8 mouse cellular contexts compared by ENCODE assay signal in genomic region chrX:8175169-8175503, GRCm38 (mm10). TPM values are rescaled to one million over a fixed set of nuclear protein-coding genes. Genes with fewer than 3 reads are reported as not detected.
DNase-seq lines count a peak whose midpoint lies in the region; ATAC-seq and TF ChIP-seq lines count a peak whose summit lies in the region.

No protein-coding gene starts in this region.

- dilution Hi-C loops in CH12.LX (cut with MboI; ENCODE audit: extremely low pct_ligation_motif_present, extremely low pct_unique_long_range_greater_than_20kb, low sequenced_read_pairs) = no loop called here

- no peak; the same call in 1 of the 2 replicates for ATAC-seq in heart, embryonic 11.5 days (replicated peaks; ENCODE audit: insufficient number of reproducible peaks, low FRiP score, low TSS enrichment)
- ATAC-seq in forebrain, embryonic 15.5 days (replicated peaks) = no peak
- ATAC-seq in liver, embryonic 16.5 days (ENCODE audit: low read depth) = no peak
- ATAC-seq in megakaryocyte-erythroid progenitor cell, adult 5-6 weeks (replicated peaks; ENCODE audit: low FRiP score, low TSS enrichment, poor library complexity, severe bottlenecking) = no peak

- DNase-seq in heart, postnatal 25 days (ENCODE audit: low spot score) = no peak
- DNase-seq in CH12.LX (ENCODE audit: extremely low read depth) = no peak
- DNase-seq in right cerebral cortex, postnatal 14 days = no peak
- no peak for DNase-seq in layer of hippocampus, adult 9-11 months

- H3K27ac ChIP-seq in heart, embryonic 11.5 days (ENCODE audit: low read depth, low read length) = no peak overlapping the region
- no peak overlapping the region for H3K27ac ChIP-seq in CH12.LX (ENCODE audit: insufficient read depth, low read depth)
- H3K27ac ChIP-seq in forebrain, embryonic 15.5 days (replicated peaks) = no peak overlapping the region
- peak overlapping the region; percentile 92 for H3K27ac ChIP-seq in liver, embryonic 16.5 days (ENCODE audit: low read length)

- no peak for TF ChIP-seq CTCF in CH12.LX (conservative IDR thresholded peaks at IDR 0.05 in 1 of 2, IDR thresholded peaks at IDR 0.05 in 1 of 2; ENCODE audit: low read depth in 2 of 2, low read length in 2 of 2)

- no peak for TF ChIP-seq EP300 in CH12.LX (IDR thresholded peaks at IDR 0.05; ENCODE audit: low read length)

- whole genome bisulfite sequencing in heart, embryonic 11.5 days (ENCODE audit: insufficient replicate concordance) = 21% methylated on average over 4 of the region's 4 CpGs
- 17% methylated on average over 4 of the region's 4 CpGs for WGBS in forebrain, embryonic 15.5 days
- whole genome bisulfite sequencing in liver, embryonic 16.5 days (ENCODE audit: insufficient replicate concordance) = 17% methylated on average over 4 of the region's 4 CpGs

- in situ Hi-C loops in CH12.LX (cut with MboI; ENCODE audit: low pct_ligation_motif_present, low pct_unique_long_range_greater_than_20kb, low sequenced_read_pairs) = no loop called here

- H3K27me3 ChIP-seq in heart, embryonic 11.5 days (ENCODE audit: control insufficient read depth, insufficient read depth, low read length) = no peaks in the 10 kb centered on the region
- no peaks in the 10 kb centered on the region for H3K27me3 ChIP-seq in CH12.LX (replicated peaks)
- no peaks in the 10 kb centered on the region for H3K27me3 ChIP-seq in forebrain, embryonic 15.5 days
- no peaks in the 10 kb centered on the region for H3K27me3 ChIP-seq in liver, embryonic 16.5 days (ENCODE audit: control insufficient read depth, insufficient read depth, low read depth, low read length)

- no peaks in the 10 kb centered on the region for H3K9me3 ChIP-seq in heart, embryonic 11.5 days (replicated peaks; ENCODE audit: control insufficient read depth, low read length)
- H3K9me3 ChIP-seq in CH12.LX (replicated peaks; ENCODE audit: low read length) = no peaks in the 10 kb centered on the region
- H3K9me3 ChIP-seq in forebrain, embryonic 15.5 days = no peaks in the 10 kb centered on the region
- no peaks in the 10 kb centered on the region for H3K9me3 ChIP-seq in liver, embryonic 16.5 days (replicated peaks; ENCODE audit: control insufficient read depth, low read length)

- TF ChIP-seq RAD21 in CH12.LX (IDR thresholded peaks at IDR 0.05; ENCODE audit: low read depth, low read length) = no peak

- no peaks in the 10 kb centered on the region for H3K4me1 ChIP-seq in heart, embryonic 11.5 days (ENCODE audit: control insufficient read depth, insufficient read depth, low read length)
- peaks cover 0 to 7% of the 10 kb centered on the region in 2 experiments; a peak in 1 of 4 replicates for H3K4me1 ChIP-seq in CH12.LX (ENCODE audit: control insufficient read depth in 1 of 2, insufficient read depth in 2 of 2)
- H3K4me1 ChIP-seq in forebrain, embryonic 15.5 days = peaks cover 7% of the 10 kb centered on the region
- H3K4me1 ChIP-seq in liver, embryonic 16.5 days (ENCODE audit: control insufficient read depth, low read depth, low read length) = peaks cover 3% of the 10 kb centered on the region

- H3K4me2 ChIP-seq in heart, embryonic 11.5 days = peak overlapping the region; percentile 61
- peak overlapping the region; percentile 67 for H3K4me2 ChIP-seq in CH12.LX (ENCODE audit: insufficient read depth, low read depth, poor library complexity, severe bottlenecking)
- peak overlapping the region; percentile 51 for H3K4me2 ChIP-seq in forebrain, embryonic 15.5 days (replicated peaks)
- H3K4me2 ChIP-seq in liver, embryonic 16.5 days (ENCODE audit: low read depth, low read length) = peak overlapping the region; percentile 72

- TF ChIP-seq POLR2A in CH12.LX (IDR thresholded peaks at IDR 0.05; ENCODE audit: low read depth, low read length) = no peak

- intact Hi-C loops in heart, postnatal 25 days (cut with DNase I) = no loop called here

- no peaks in the 10 kb centered on the region for H3K36me3 ChIP-seq in heart, embryonic 11.5 days (ENCODE audit: control insufficient read depth, insufficient read depth, low read length)
- peaks cover 11 to 28% of the 10 kb centered on the region in 2 experiments for H3K36me3 ChIP-seq in CH12.LX (replicated peaks in 1 of 2; ENCODE audit: control insufficient read depth in 1 of 2, insufficient read depth in 1 of 2, low read length in 1 of 2)
- H3K36me3 ChIP-seq in forebrain, embryonic 15.5 days = no peaks in the 10 kb centered on the region
- no peaks in the 10 kb centered on the region for H3K36me3 ChIP-seq in liver, embryonic 16.5 days (ENCODE audit: control insufficient read depth, insufficient read depth)

- no peaks in the 10 kb centered on the region for H3K79me2 ChIP-seq in CH12.LX (replicated peaks; ENCODE audit: control insufficient read depth, extremely low read depth, insufficient read depth, poor library complexity, severe bottlenecking)

- H3K4me3 ChIP-seq in heart, embryonic 11.5 days (ENCODE audit: low read depth, low read length) = peak overlapping the region; percentile 61
- H3K4me3 ChIP-seq in CH12.LX (replicated peaks in 1 of 3; ENCODE audit: low read depth in 2 of 3, low read length in 2 of 3, poor library complexity in 1 of 3) = peak overlapping the region; percentile 62 to 91 (median 63)
- peak overlapping the region; percentile 70 for H3K4me3 ChIP-seq in forebrain, embryonic 15.5 days
- peak overlapping the region; percentile 76 for H3K4me3 ChIP-seq in liver, embryonic 16.5 days (ENCODE audit: low read depth, low read length)

- peak overlapping the region; percentile 69 for H3K9ac ChIP-seq in heart, embryonic 11.5 days (ENCODE audit: low read depth, low read length)
- peak overlapping the region; percentile 51 for H3K9ac ChIP-seq in CH12.LX (ENCODE audit: insufficient read depth, low read depth)
- peak overlapping the region; percentile 65 for H3K9ac ChIP-seq in forebrain, embryonic 15.5 days (replicated peaks)
- peak overlapping the region; percentile 74 for H3K9ac ChIP-seq in liver, embryonic 16.5 days (ENCODE audit: low read depth, low read length)

TF ChIP-seq in CH12.LX, 34 proteins besides CTCF, POLR2A, EP300 and RAD21 (continues in another document):
- no peak for TF ChIP-seq ZNF384 (IDR thresholded peaks at IDR 0.05; ENCODE audit: low read depth, low read length)

RNA-seq across cellular contexts. Expression of gene Tbc1d25, which starts 0.8 kb away (rescaled TPM):
- 10.4 and 12.1 TPM in 2 replicates for polyA plus RNA-seq in heart, embryonic 11.5 days (2014; fragmentation: Nextera tagmentation; extraction: Ambion mirVana)
- total RNA-seq in heart, postnatal 25 days (2021) = 1 to 10 TPM; 4.2 to 4.3 TPM
- total RNA-seq in CH12.LX (2012; rRNA removed) = 6.0 and 6.3 TPM in 2 replicates
- 2.3 and 2.4 TPM in 2 replicates for total RNA-seq in CH12.LX (2014; rRNA removed)
- 10.2 and 10.4 TPM in 2 replicates for polyA plus RNA-seq in CH12.LX (2012; ENCODE audit: insufficient read length, low read depth)
- 24.9 and 25.3 TPM in 2 replicates for polyA plus RNA-seq in forebrain, embryonic 15.5 days (2015; fragmentation: Nextera tagmentation; extraction: Ambion mirVana)
- polyA plus RNA-seq in liver, embryonic 16.5 days (2015; fragmentation: Nextera tagmentation; extraction: Ambion mirVana) = 3.9 and 5.3 TPM in 2 replicates
- total RNA-seq in megakaryocyte-erythroid progenitor cell, adult 5-6 weeks (2014; fragmentation: Nextera tagmentation) = 8.4 and 13.1 TPM in 2 replicates
- 4.8 and 6.9 TPM in 2 replicates for total RNA-seq in megakaryocyte-erythroid progenitor cell, adult 5-6 weeks (2017)

RNA-seq across cellular contexts. Expression of gene Ebp, which starts 18.2 kb away (rescaled TPM):
- 24.4 and 37.4 TPM in 2 replicates for polyA plus RNA-seq in heart, embryonic 11.5 days (2014; fragmentation: Nextera tagmentation; extraction: Ambion mirVana)
- total RNA-seq in heart, postnatal 25 days (2021) = 10 to 100 TPM; 19.6 to 22.6 TPM
- total RNA-seq in CH12.LX (2012; rRNA removed) (64.3 and 71.0 TPM in 2 replicates), CH12.LX (2014; rRNA removed) (44.0 and 46.4 TPM in 2 replicates)
- polyA plus RNA-seq in CH12.LX (2012; ENCODE audit: insufficient read length, low read depth) = 66.6 and 70.9 TPM in 2 replicates
- 21.7 and 24.0 TPM in 2 replicates for polyA plus RNA-seq in forebrain, embryonic 15.5 days (2015; fragmentation: Nextera tagmentation; extraction: Ambion mirVana)
- 82.8 and 90.1 TPM in 2 replicates for polyA plus RNA-seq in liver, embryonic 16.5 days (2015; fragmentation: Nextera tagmentation; extraction: Ambion mirVana)
- 31.3 and 44.2 TPM in 2 replicates for total RNA-seq in megakaryocyte-erythroid progenitor cell, adult 5-6 weeks (2014; fragmentation: Nextera tagmentation)
- total RNA-seq in megakaryocyte-erythroid progenitor cell, adult 5-6 weeks (2017) = 46.6 and 58.9 TPM in 2 replicates

RNA-seq across cellular contexts. Expression of gene Rbm3, which starts 29.5 kb away (rescaled TPM):
- 320 and 341 TPM in 2 replicates for polyA plus RNA-seq in heart, embryonic 11.5 days (2014; fragmentation: Nextera tagmentation; extraction: Ambion mirVana)
- total RNA-seq in heart, postnatal 25 days (2021) = 10 to 100 TPM; 58.8 to 85.0 TPM
- total RNA-seq in CH12.LX (2012; rRNA removed) (681 and 877 TPM in 2 replicates), CH12.LX (2014; rRNA removed) (2,152 and 2,409 TPM in 2 replicates)
- 639 and 778 TPM in 2 replicates for polyA plus RNA-seq in CH12.LX (2012; ENCODE audit: insufficient read length, low read depth)
- polyA plus RNA-seq in forebrain, embryonic 15.5 days (2015; fragmentation: Nextera tagmentation; extraction: Ambion mirVana) = 381 and 393 TPM in 2 replicates
- 217 and 231 TPM in 2 replicates for polyA plus RNA-seq in liver, embryonic 16.5 days (2015; fragmentation: Nextera tagmentation; extraction: Ambion mirVana)
- total RNA-seq in megakaryocyte-erythroid progenitor cell, adult 5-6 weeks (2014; fragmentation: Nextera tagmentation) = 798 and 978 TPM in 2 replicates
- 1,469 and 1,492 TPM in 2 replicates for total RNA-seq in megakaryocyte-erythroid progenitor cell, adult 5-6 weeks (2017)

RNA-seq across cellular contexts. Expression of gene Porcn, which starts 31.2 kb away (rescaled TPM):
- polyA plus RNA-seq in heart, embryonic 11.5 days (2014; fragmentation: Nextera tagmentation; extraction: Ambion mirVana) = 5.2 and 5.9 TPM in 2 replicates
- total RNA-seq in heart, postnatal 25 days (2021) = 1 to 10 TPM; 1.9 to 2.6 TPM
- total RNA-seq in CH12.LX (2012; rRNA removed) (0.08 and 0.64 TPM in 2 replicates), CH12.LX (2014; rRNA removed) (not detected in 2 replicates)
- polyA plus RNA-seq in CH12.LX (2012; ENCODE audit: insufficient read length, low read depth) = not detected in 2 replicates
- polyA plus RNA-seq in forebrain, embryonic 15.5 days (2015; fragmentation: Nextera tagmentation; extraction: Ambion mirVana) = 39.5 and 43.5 TPM in 2 replicates
- 1.0 and 1.3 TPM in 2 replicates for polyA plus RNA-seq in liver, embryonic 16.5 days (2015; fragmentation: Nextera tagmentation; extraction: Ambion mirVana)
- total RNA-seq in megakaryocyte-erythroid progenitor cell, adult 5-6 weeks (2014; fragmentation: Nextera tagmentation) = 2.3 TPM in 1 of 2 replicates, not detected in the other
- 1.5 TPM in 1 of 2 replicates, not detected in the other for total RNA-seq in megakaryocyte-erythroid progenitor cell, adult 5-6 weeks (2017)

RNA-seq across cellular contexts. Expression of gene Wdr13, which starts 42.4 kb away (rescaled TPM):
- 21.8 and 22.6 TPM in 2 replicates for polyA plus RNA-seq in heart, embryonic 11.5 days (2014; fragmentation: Nextera tagmentation; extraction: Ambion mirVana)
- 10 to 100 TPM; 43.6 to 46.6 TPM for total RNA-seq in heart, postnatal 25 days (2021)
- total RNA-seq in CH12.LX (2012; rRNA removed) (9.3 and 11.9 TPM in 2 replicates), CH12.LX (2014; rRNA removed) (7.6 and 9.4 TPM in 2 replicates)
- polyA plus RNA-seq in CH12.LX (2012; ENCODE audit: insufficient read length, low read depth) = 12.7 and 13.0 TPM in 2 replicates
- 52.0 and 53.0 TPM in 2 replicates for polyA plus RNA-seq in forebrain, embryonic 15.5 days (2015; fragmentation: Nextera tagmentation; extraction: Ambion mirVana)
- polyA plus RNA-seq in liver, embryonic 16.5 days (2015; fragmentation: Nextera tagmentation; extraction: Ambion mirVana) = 5.3 and 6.5 TPM in 2 replicates
- total RNA-seq in megakaryocyte-erythroid progenitor cell, adult 5-6 weeks (2014; fragmentation: Nextera tagmentation) = 23.0 TPM in 2 replicates
- total RNA-seq in megakaryocyte-erythroid progenitor cell, adult 5-6 weeks (2017) = 14.9 and 26.6 TPM in 2 replicates
